Mouse (Mus musculus): ENCODE measurements around the gene Setd4. TPM values are rescaled to one million over a fixed set of nuclear protein-coding genes. Genes with fewer than 3 reads are reported as not detected.
"Not testable (repeated sequence)": the region's sequence is repeated elsewhere in the genome, so short reads cannot be mapped to it uniquely, and the experiment has no call there.

The Setd4 gene
- 6.4 and 7.5 TPM in 2 replicates for polyA plus RNA-seq (2016; fragmentation: Nextera tagmentation; extraction: Ambion mirVana)

DNA sequence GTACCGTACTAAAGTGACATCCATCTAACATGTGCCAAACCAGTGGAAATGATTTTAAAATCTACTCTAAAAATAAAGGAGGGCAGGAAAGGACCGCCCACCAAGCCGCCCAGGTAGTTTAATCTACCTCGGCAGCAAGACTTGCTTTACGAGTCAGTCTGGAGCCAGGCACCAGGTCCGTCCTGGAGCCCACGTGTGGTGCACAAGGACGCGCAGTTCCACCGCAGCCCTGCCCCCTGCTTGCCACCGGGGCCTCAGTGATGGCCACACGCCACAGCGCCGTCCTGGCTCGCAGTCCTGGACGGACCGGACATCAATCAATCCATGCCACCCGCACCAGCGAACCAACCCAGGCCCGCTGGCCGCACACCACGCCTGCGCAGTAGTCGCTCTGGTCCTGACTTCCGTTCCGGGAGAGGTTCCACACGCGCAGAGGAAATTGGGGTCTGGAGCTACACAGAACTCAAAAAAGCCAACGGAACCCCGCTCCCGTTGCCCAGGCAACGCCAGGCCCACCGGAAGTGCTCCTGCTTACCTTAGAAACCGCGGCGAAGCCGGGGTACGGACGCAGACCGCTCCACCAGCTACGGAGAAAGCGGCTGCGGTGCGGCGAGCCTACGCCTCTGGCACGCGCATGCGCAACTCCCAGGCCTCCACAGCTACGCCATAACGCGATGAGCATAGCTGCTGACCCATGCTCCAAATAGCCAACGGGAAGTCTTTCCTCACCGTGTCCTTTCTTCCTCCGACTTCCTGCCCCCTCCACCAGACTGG lies at the start of gene Setd4:
Gene Setd4, minus strand, starts transcription at position 625 of the 774 bp plus-strand sequence.
- Histone ChIP-seq H3K36me3 (peaks cover 3% of the 10 kb centered on the region; the same call in 1 of the 2 replicates), H3K9ac (peak within 1 kb of the TSS; percentile 72), H3K9me3 (replicated peaks) (no peaks in the 10 kb centered on the region), H3K4me2 (peak within 1 kb of the TSS; percentile 95), H3K27ac (ENCODE audit: poor library complexity, severe bottlenecking) (peak within 1 kb of the TSS; percentile 83), H3K4me1 (replicated peaks) (peaks cover 15% of the 10 kb centered on the region), H3K4me3 (peak within 1 kb of the TSS; percentile 60), H3K27me3 (replicated peaks) (no peaks in the 10 kb centered on the region)
- WGBS: 1% methylated on average over 55 of the region's 55 CpGs
- peak; percentile 91 for ATAC-seq (ENCODE audit: insufficient number of reproducible peaks, low FRiP score)

- no peak overlapping the region for H3K9ac ChIP-seq
- no peak for ATAC-seq (ENCODE audit: insufficient number of reproducible peaks, low FRiP score)
- no peaks in the 10 kb centered on the region for H3K4me1 ChIP-seq (replicated peaks)
- H3K9me3 ChIP-seq (replicated peaks): no peaks in the 10 kb centered on the region
- no peaks in the 10 kb centered on the region; the same call in 1 of the 2 replicates for H3K27me3 ChIP-seq (replicated peaks)
- no peak overlapping the region for H3K27ac ChIP-seq (ENCODE audit: poor library complexity, severe bottlenecking)
- no peak overlapping the region for H3K4me2 ChIP-seq
- 61% methylated on average over 5 of the region's 5 CpGs for WGBS
- no peaks in the 10 kb centered on the region for H3K36me3 ChIP-seq
- no peak overlapping the region for H3K4me3 ChIP-seq
These were observed 44.7 kb upstream of the Setd4 start for GRCm38 (mm10) chr16:93648441-93649183.

GRCm38 (mm10) chr16:93644006-93644405 lies 40.1 kb upstream of the Setd4 start:
- Histone ChIP-seq H3K4me3 (no peak overlapping the region), H3K36me3 (no peaks in the 10 kb centered on the region), H3K27me3 (replicated peaks) (no peaks in the 10 kb centered on the region; the same call in 1 of the 2 replicates), H3K9ac (no peak overlapping the region), H3K4me2 (no peak overlapping the region), H3K27ac (ENCODE audit: poor library complexity, severe bottlenecking) (no peak overlapping the region), H3K4me1 (replicated peaks) (no peaks in the 10 kb centered on the region), H3K9me3 (replicated peaks) (no peaks in the 10 kb centered on the region)
- ATAC-seq (ENCODE audit: insufficient number of reproducible peaks, low FRiP score): no peak
- 55% methylated on average over 4 of the region's 4 CpGs for whole genome bisulfite sequencing

DNA sequence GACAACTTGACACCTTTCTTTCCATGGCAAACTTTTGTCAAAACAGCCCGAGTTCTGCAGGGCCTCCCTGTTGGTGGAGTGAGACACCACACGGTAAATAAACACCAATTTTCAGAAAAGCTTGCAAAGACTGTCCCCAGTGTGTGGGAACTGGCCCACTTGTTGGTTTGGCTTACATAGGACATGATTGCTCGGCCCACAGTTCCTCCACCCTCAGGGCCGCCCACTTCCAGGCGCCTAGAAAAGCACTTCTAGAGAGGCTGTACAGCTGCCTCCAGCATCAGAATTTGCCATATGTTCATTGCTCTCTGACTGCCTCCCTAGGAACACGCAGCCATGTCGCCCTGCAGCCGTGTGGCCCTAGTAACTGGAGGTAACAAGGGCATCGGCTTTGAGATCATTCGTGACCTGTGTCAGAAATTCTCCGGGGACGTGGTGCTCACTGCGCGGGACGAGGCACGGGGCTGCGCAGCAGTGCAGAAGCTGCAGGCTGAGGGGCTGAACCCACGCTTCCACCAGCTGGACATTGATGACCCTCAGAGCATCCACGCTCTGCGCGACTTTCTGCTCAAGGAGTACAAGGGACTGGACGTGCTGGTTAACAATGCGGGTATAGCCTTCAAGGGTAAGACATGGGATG lies 24.0 kb upstream of the Setd4 start, which contains the start of gene Gm5678:
Gene Gm5678, plus strand, starts transcription at position 337 of the 640 bp plus-strand sequence.
- no peak for ATAC-seq (ENCODE audit: insufficient number of reproducible peaks, low FRiP score)
- 78% methylated on average over 23 of the region's 23 CpGs for WGBS
- H3K9ac ChIP-seq: no peak within 1 kb of the TSS

GRCm38 (mm10) chr16:93626745-93627144 lies 22.9 kb upstream of the Setd4 start:
- peaks cover 9% of the 10 kb centered on the region for H3K27me3 ChIP-seq (replicated peaks)
- ATAC-seq (ENCODE audit: insufficient number of reproducible peaks, low FRiP score): no peak
- no peak overlapping the region for H3K27ac ChIP-seq (ENCODE audit: poor library complexity, severe bottlenecking)
- no peaks in the 10 kb centered on the region for H3K36me3 ChIP-seq
- 4% methylated on average over 1 of the region's 1 CpGs for WGBS
- no peak overlapping the region for H3K9ac ChIP-seq
- H3K4me2 ChIP-seq: no peak overlapping the region
- H3K9me3 ChIP-seq (replicated peaks): no peaks in the 10 kb centered on the region
- H3K4me3 ChIP-seq: no peak overlapping the region
- H3K4me1 ChIP-seq (replicated peaks): no peaks in the 10 kb centered on the region

More for the DNA sequence above, 24.0 kb upstream of the Setd4 start, which contains the start of gene Gm5678:
- H3K27me3 ChIP-seq (replicated peaks): peaks cover 9% of the 10 kb centered on the region
- no peak within 1 kb of the TSS for H3K4me2 ChIP-seq
- no peaks in the 10 kb centered on the region for H3K9me3 ChIP-seq (replicated peaks)
- H3K4me1 ChIP-seq (replicated peaks): no peaks in the 10 kb centered on the region
- H3K27ac ChIP-seq (ENCODE audit: poor library complexity, severe bottlenecking): no peak within 1 kb of the TSS
- no peaks in the 10 kb centered on the region for H3K36me3 ChIP-seq
- no peak within 1 kb of the TSS for H3K4me3 ChIP-seq

DNA sequence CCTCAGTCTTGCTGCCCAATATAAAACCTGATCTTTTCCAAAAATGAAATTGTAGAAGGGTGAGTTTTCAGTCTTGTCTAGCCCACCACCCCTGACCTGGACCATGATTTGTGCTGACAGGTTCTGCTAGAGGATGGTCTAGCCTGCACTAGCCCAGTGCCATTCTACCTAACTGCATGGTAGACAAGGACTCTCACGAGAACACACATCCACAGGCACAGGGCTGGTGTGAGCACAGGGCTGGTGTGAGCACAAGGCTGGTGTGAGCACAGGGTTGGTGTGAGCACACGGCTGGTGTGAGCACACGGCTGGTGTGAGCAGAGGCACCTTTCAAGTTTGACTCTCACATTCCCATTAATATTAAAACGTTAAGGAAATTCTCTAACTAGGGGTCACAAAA lies 20.8 kb upstream of the Setd4 start:
- no peak overlapping the region for H3K27ac ChIP-seq (ENCODE audit: poor library complexity, severe bottlenecking)
- H3K4me3 ChIP-seq: no peak overlapping the region
- H3K4me1 ChIP-seq (replicated peaks): no peaks in the 10 kb centered on the region
- no peak for ATAC-seq (ENCODE audit: insufficient number of reproducible peaks, low FRiP score)
- no peaks in the 10 kb centered on the region for H3K9me3 ChIP-seq (replicated peaks)
- H3K36me3 ChIP-seq: no peaks in the 10 kb centered on the region
- 73% methylated on average over 4 of the region's 4 CpGs for WGBS
- no peak overlapping the region for H3K4me2 ChIP-seq
- peaks cover 9% of the 10 kb centered on the region for H3K27me3 ChIP-seq (replicated peaks)
- no peak overlapping the region for H3K9ac ChIP-seq

DNA sequence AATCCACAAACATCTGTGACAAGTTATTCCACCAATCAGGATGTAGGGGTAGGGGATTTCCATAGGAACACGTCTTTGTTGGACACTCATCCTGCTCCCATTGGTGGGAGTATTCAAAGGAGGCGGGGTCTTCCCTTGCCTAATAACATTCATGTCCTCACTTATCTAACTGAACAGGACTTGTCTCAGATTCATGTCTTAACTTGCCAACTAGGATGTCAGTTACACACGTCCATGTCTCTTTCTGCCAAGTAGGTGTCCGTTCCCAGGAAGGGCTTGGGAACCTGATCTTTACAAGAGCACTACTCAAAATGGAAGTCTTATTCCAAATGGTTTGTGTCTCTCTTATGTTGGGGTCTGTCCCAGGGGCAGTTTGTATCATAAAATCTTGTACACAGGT lies 19.9 kb upstream of the Setd4 start:
- H3K9ac ChIP-seq; H3K27ac ChIP-seq (ENCODE audit: poor library complexity, severe bottlenecking); H3K9me3 ChIP-seq (replicated peaks); H3K4me2 ChIP-seq; ATAC-seq (ENCODE audit: insufficient number of reproducible peaks, low FRiP score); H3K4me1 ChIP-seq (replicated peaks); H3K36me3 ChIP-seq; H3K4me3 ChIP-seq; H3K27me3 ChIP-seq (replicated peaks): not testable (repeated sequence)
- 81% methylated on average over 4 of the region's 4 CpGs for WGBS

- Histone ChIP-seq H3K36me3 (peaks cover 13% of the 10 kb centered on the region), H3K4me1 (replicated peaks) (no peaks in the 10 kb centered on the region), H3K27me3 (replicated peaks) (no peaks in the 10 kb centered on the region), H3K27ac (ENCODE audit: poor library complexity, severe bottlenecking) (no peak overlapping the region), H3K4me3 (no peak overlapping the region), H3K9ac (no peak overlapping the region), H3K4me2 (no peak overlapping the region), H3K9me3 (replicated peaks) (no peaks in the 10 kb centered on the region)
- no peak for ATAC-seq (ENCODE audit: insufficient number of reproducible peaks, low FRiP score)
- 30% methylated on average over 5 of the region's 5 CpGs for WGBS
These were observed 11.4 kb upstream of the Setd4 start for GRCm38 (mm10) chr16:93615118-93615870.

- 90% methylated on average over 4 of the region's 4 CpGs for WGBS
- ATAC-seq (ENCODE audit: insufficient number of reproducible peaks, low FRiP score): no peak
These were observed 7.1 kb upstream of the Setd4 start for GRCm38 (mm10) chr16:93610961-93611360.

DNA sequence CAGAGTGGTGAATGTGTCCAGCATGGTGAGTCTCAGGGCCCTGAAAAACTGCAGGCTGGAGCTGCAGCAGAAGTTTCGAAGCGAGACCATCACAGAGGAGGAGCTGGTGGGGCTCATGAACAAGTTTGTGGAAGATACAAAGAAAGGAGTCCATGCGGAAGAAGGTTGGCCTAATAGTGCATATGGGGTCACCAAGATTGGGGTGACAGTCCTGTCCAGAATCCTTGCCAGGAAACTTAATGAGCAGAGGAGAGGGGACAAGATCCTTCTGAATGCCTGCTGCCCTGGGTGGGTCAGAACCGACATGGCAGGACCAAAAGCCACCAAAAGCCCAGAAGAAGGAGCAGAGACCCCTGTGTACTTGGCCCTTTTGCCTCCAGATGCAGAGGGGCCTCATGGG lies 5.9 kb upstream of the Setd4 start:
- WGBS: 91% methylated on average over 4 of the region's 4 CpGs
- H3K27ac ChIP-seq (ENCODE audit: poor library complexity, severe bottlenecking): no peak overlapping the region
- H3K27me3 ChIP-seq (replicated peaks): no peaks in the 10 kb centered on the region
- no peak overlapping the region for H3K4me2 ChIP-seq
- no peak for ATAC-seq (ENCODE audit: insufficient number of reproducible peaks, low FRiP score)
- H3K9ac ChIP-seq: no peak overlapping the region
- H3K9me3 ChIP-seq (replicated peaks): no peaks in the 10 kb centered on the region
- H3K4me3 ChIP-seq: no peak overlapping the region
- H3K4me1 ChIP-seq (replicated peaks): peaks cover 13% of the 10 kb centered on the region
- peaks cover 18% of the 10 kb centered on the region for H3K36me3 ChIP-seq

More at GRCm38 (mm10) chr16:93610961-93611360, 7.1 kb upstream of the Setd4 start:
- Histone ChIP-seq H3K4me3 (no peak overlapping the region), H3K27me3 (replicated peaks) (no peaks in the 10 kb centered on the region), H3K4me2 (no peak overlapping the region), H3K9ac (no peak overlapping the region), H3K36me3 (peaks cover 18% of the 10 kb centered on the region), H3K27ac (ENCODE audit: poor library complexity, severe bottlenecking) (no peak overlapping the region), H3K9me3 (replicated peaks) (no peaks in the 10 kb centered on the region), H3K4me1 (replicated peaks) (peaks cover 9% of the 10 kb centered on the region; the same call in 1 of the 2 replicates)
